Mouse (Mus musculus): ENCODE measurements around the gene Cds2. TPM values are rescaled to one million over a fixed set of nuclear protein-coding genes. Genes with fewer than 3 reads are reported as not detected.
"Not testable (repeated sequence)": the region's sequence is repeated elsewhere in the genome, so short reads cannot be mapped to it uniquely, and the experiment has no call there.

Cds2 gene
- polyA plus RNA-seq, 1 experiment from 2014 or later = 20.4 TPM

GRCm38 (mm10) chr2:132285722-132286121, 22.8 kb downstream of the Cds2 start:
- H3K9me3 ChIP-seq; H3K27me3 ChIP-seq (ENCODE audit: insufficient read depth, poor library complexity, severe bottlenecking); H3K36me3 ChIP-seq; DNase-seq (ENCODE audit: low spot score); H3K4me3 ChIP-seq: not testable (repeated sequence)
- Histone ChIP-seq H3K27ac (peak overlapping the region; percentile 81; the same call in 1 of the 2 replicates), H3K4me1 (peaks cover 46% of the 10 kb centered on the region)
- WGBS = 94% methylated on average over 5 of the region's 5 CpGs

- H3K4me1 ChIP-seq = peaks cover 53% of the 10 kb centered on the region
- H3K27ac ChIP-seq = no peak overlapping the region
- 84% methylated on average over 9 of the region's 9 CpGs for WGBS
Measured at GRCm38 (mm10) chr2:132286376-132287076, 23.6 kb downstream of the Cds2 start.

GRCm38 (mm10) chr2:132289213-132289612, 26.3 kb downstream of the Cds2 start:
- peaks cover 49% of the 10 kb centered on the region for H3K4me1 ChIP-seq
- H3K27me3 ChIP-seq (ENCODE audit: insufficient read depth, poor library complexity, severe bottlenecking) = not testable (repeated sequence)

More at GRCm38 (mm10) chr2:132286376-132287076, 23.6 kb downstream of the Cds2 start:
- Histone ChIP-seq H3K4me3 (no peak overlapping the region), H3K27me3 (ENCODE audit: insufficient read depth, poor library complexity, severe bottlenecking) (no peaks in the 10 kb centered on the region; the same call in 1 of the 2 replicates), H3K9me3 (no peaks in the 10 kb centered on the region), H3K36me3 (peaks cover 4% of the 10 kb centered on the region; the same call in 1 of the 2 replicates)
- DNase-seq (ENCODE audit: low spot score) = no peak

GRCm38 (mm10) chr2:132290808-132291207, 27.9 kb downstream of the Cds2 start:
- Histone ChIP-seq H3K36me3 (peaks cover 11% of the 10 kb centered on the region), H3K27ac (peak overlapping the region; percentile 80)
- 74% methylated on average over 6 of the region's 6 CpGs for WGBS

More at GRCm38 (mm10) chr2:132289213-132289612, 26.3 kb downstream of the Cds2 start:
- H3K9me3 ChIP-seq; DNase-seq (ENCODE audit: low spot score); H3K36me3 ChIP-seq; H3K27ac ChIP-seq; H3K4me3 ChIP-seq: not testable (repeated sequence)
- WGBS = 55% methylated on average over 5 of the region's 7 CpGs

GRCm38 (mm10) chr2:132291265-132291664, 28.3 kb downstream of the Cds2 start:
- H3K4me1 ChIP-seq = peaks cover 49% of the 10 kb centered on the region
- WGBS = 68% methylated on average over 3 of the region's 3 CpGs

More at GRCm38 (mm10) chr2:132290808-132291207, 27.9 kb downstream of the Cds2 start:
- no peaks in the 10 kb centered on the region for H3K9me3 ChIP-seq
- no peak overlapping the region for H3K4me3 ChIP-seq
- peaks cover 45% of the 10 kb centered on the region for H3K4me1 ChIP-seq
- no peaks in the 10 kb centered on the region for H3K27me3 ChIP-seq (ENCODE audit: insufficient read depth, poor library complexity, severe bottlenecking)
- DNase-seq (ENCODE audit: low spot score) = no peak

GRCm38 (mm10) chr2:132292083-132292482, 29.1 kb downstream of the Cds2 start:
- H3K27ac ChIP-seq = peak overlapping the region; percentile 80
- DNase-seq (ENCODE audit: low spot score) = peak; percentile 86
- H3K36me3 ChIP-seq = peaks cover 18% of the 10 kb centered on the region
- H3K27me3 ChIP-seq (ENCODE audit: insufficient read depth, poor library complexity, severe bottlenecking) = no peaks in the 10 kb centered on the region
- H3K4me3 ChIP-seq = peak overlapping the region; percentile 25; the same call in 1 of the 2 replicates
- H3K9me3 ChIP-seq = no peaks in the 10 kb centered on the region
- peaks cover 53% of the 10 kb centered on the region for H3K4me1 ChIP-seq
- 13% methylated on average over 4 of the region's 4 CpGs for WGBS

More at GRCm38 (mm10) chr2:132291265-132291664, 28.3 kb downstream of the Cds2 start:
- no peak for DNase-seq (ENCODE audit: low spot score)
- no peak overlapping the region for H3K4me3 ChIP-seq
- H3K27ac ChIP-seq = peak overlapping the region; percentile 80
- H3K27me3 ChIP-seq (ENCODE audit: insufficient read depth, poor library complexity, severe bottlenecking) = no peaks in the 10 kb centered on the region
- no peaks in the 10 kb centered on the region for H3K9me3 ChIP-seq
- peaks cover 14% of the 10 kb centered on the region for H3K36me3 ChIP-seq

GRCm38 (mm10) chr2:132293694-132294450, 30.9 kb downstream of the Cds2 start:
- Histone ChIP-seq H3K27ac (0 out of 2 replicates have a peak overlapping the region, but pooled peaks have one; percentile 80), H3K36me3 (peaks cover 33% of the 10 kb centered on the region), H3K4me3 (no peak overlapping the region), H3K27me3 (ENCODE audit: insufficient read depth, poor library complexity, severe bottlenecking) (no peaks in the 10 kb centered on the region), H3K4me1 (peaks cover 53% of the 10 kb centered on the region), H3K9me3 (no peaks in the 10 kb centered on the region)
- WGBS = 77% methylated on average over 10 of the region's 10 CpGs
- DNase-seq (ENCODE audit: low spot score) = no peak

- no peaks in the 10 kb centered on the region for H3K27me3 ChIP-seq (ENCODE audit: insufficient read depth, poor library complexity, severe bottlenecking)
- H3K9me3 ChIP-seq = no peaks in the 10 kb centered on the region
- WGBS = 91% methylated on average over 4 of the region's 4 CpGs
- peaks cover 73% of the 10 kb centered on the region for H3K36me3 ChIP-seq
- H3K4me1 ChIP-seq = peaks cover 21% of the 10 kb centered on the region
- H3K4me3 ChIP-seq = no peak overlapping the region
- DNase-seq (ENCODE audit: low spot score) = no peak
- no peak overlapping the region for H3K27ac ChIP-seq
Measured at GRCm38 (mm10) chr2:132298250-132298649, 35.3 kb downstream of the Cds2 start.

GRCm38 (mm10) chr2:132301436-132301835, 38.5 kb downstream of the Cds2 start:
- H3K4me3 ChIP-seq = no peak overlapping the region
- no peaks in the 10 kb centered on the region for H3K27me3 ChIP-seq (ENCODE audit: insufficient read depth, poor library complexity, severe bottlenecking)
- no peak overlapping the region for H3K27ac ChIP-seq
- WGBS = 88% methylated on average over 4 of the region's 4 CpGs
- peaks cover 2% of the 10 kb centered on the region; the same call in 1 of the 2 replicates for H3K4me1 ChIP-seq
- H3K36me3 ChIP-seq = peaks cover 79% of the 10 kb centered on the region
- H3K9me3 ChIP-seq = no peaks in the 10 kb centered on the region
- DNase-seq (ENCODE audit: low spot score) = no peak

GRCm38 (mm10) chr2:132305165-132305564, 42.2 kb downstream of the Cds2 start:
- Histone ChIP-seq H3K36me3 (peaks cover 64% of the 10 kb centered on the region), H3K4me3 (no peak overlapping the region), H3K9me3 (no peaks in the 10 kb centered on the region), H3K27ac (no peak overlapping the region), H3K27me3 (ENCODE audit: insufficient read depth, poor library complexity, severe bottlenecking) (no peaks in the 10 kb centered on the region), H3K4me1 (no peaks in the 10 kb centered on the region)
- no peak for DNase-seq (ENCODE audit: low spot score)
- WGBS = 85% methylated on average over 7 of the region's 7 CpGs

- Histone ChIP-seq H3K27me3 (ENCODE audit: insufficient read depth, poor library complexity, severe bottlenecking) (no peaks in the 10 kb centered on the region), H3K4me3 (no peak overlapping the region), H3K9me3 (no peaks in the 10 kb centered on the region), H3K4me1 (no peaks in the 10 kb centered on the region), H3K27ac (no peak overlapping the region), H3K36me3 (peaks cover 58% of the 10 kb centered on the region)
- WGBS = 54% methylated on average over 4 of the region's 4 CpGs
- DNase-seq (ENCODE audit: low spot score) = no peak
Measured at GRCm38 (mm10) chr2:132305988-132306387, 43.0 kb downstream of the Cds2 start.

GRCm38 (mm10) chr2:132307213-132307843, 44.4 kb downstream of the Cds2 start:
- peaks cover 52% of the 10 kb centered on the region for H3K36me3 ChIP-seq
- 94% methylated on average over 11 of the region's 11 CpGs for WGBS
- no peaks in the 10 kb centered on the region for H3K27me3 ChIP-seq (ENCODE audit: insufficient read depth, poor library complexity, severe bottlenecking)
- no peak overlapping the region for H3K27ac ChIP-seq
- H3K4me1 ChIP-seq = no peaks in the 10 kb centered on the region
- DNase-seq (ENCODE audit: low spot score) = no peak
- H3K4me3 ChIP-seq = no peak overlapping the region
- no peaks in the 10 kb centered on the region for H3K9me3 ChIP-seq
